Mouse (Mus musculus) splenic B cell, adult 2 months (primary cell): Measurements from ENCODE around the gene Saa4.
A peak's percentile ranks its signal among the peaks of the same experiment; 100 is the strongest.

Experiments
- DNase-seq: peaks from one replicate; pipeline ENCODE4 v3.0.0-alpha.2; 2011; ENCODE audit warnings: low read depth, low spot score
- H3K27me3 ChIP-seq: 2 replicates; pipeline ENCODE4 v1.6.1; 2012; ENCODE audit warnings: mild to moderate bottlenecking, low read length, moderate library complexity, mixed read lengths; ENCODE audit not compliant: control insufficient read depth, poor library complexity, insufficient read depth, severe bottlenecking
- H3K36me3 ChIP-seq: 2 replicates; pipeline ENCODE4 v1.6.1; 2012; ENCODE audit warnings: mild to moderate bottlenecking, low read length, moderate library complexity, mixed read lengths; ENCODE audit not compliant: control insufficient read depth, poor library complexity, insufficient read depth, severe bottlenecking

Saa4 gene

DNA sequence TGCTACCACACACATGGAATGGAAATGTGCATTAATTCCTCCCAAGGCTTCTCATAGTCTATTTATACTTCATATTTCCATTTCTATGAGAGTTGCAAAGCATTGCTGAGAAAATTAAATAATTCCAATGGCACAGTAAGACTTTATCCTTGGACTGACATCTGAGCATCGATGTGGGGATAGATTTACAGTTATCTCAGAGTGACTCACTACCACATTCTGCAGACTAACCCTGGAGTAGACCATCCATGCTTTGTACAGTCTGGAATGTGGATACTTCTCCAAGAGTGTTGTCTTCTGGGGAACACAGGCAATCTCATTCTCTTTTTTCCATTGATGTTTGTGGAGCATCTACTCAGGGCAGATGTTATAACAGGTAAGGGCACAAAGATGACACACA lies 4.8 kb downstream of the Saa4 start:
- H3K27me3 ChIP-seq: no peaks in the 10 kb centered on the region
- no peaks in the 10 kb centered on the region for H3K36me3 ChIP-seq
- no peak for DNase-seq

DNA sequence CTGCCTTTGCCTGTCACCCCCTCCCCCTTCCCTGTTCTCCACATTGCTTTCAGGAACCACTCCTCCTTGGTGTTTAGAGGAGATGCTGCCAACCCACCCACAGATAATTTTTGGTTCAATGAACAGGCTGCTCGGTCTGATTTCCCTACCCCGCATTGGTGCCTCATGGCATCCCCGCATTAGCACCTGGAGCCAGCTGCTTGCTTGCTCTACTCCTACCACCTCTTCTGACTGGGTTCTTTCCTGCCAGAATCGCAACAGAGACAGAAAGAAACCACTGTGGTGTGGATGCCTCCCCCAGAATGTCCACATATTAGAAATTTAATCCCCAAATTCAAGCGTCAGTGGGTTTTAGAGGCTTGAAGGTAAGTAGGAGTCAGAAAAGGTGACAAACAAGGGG lies 8.0 kb downstream of the Saa4 start:
- no peaks in the 10 kb centered on the region for H3K27me3 ChIP-seq
- H3K36me3 ChIP-seq: no peaks in the 10 kb centered on the region
- DNase-seq: no peak

DNA sequence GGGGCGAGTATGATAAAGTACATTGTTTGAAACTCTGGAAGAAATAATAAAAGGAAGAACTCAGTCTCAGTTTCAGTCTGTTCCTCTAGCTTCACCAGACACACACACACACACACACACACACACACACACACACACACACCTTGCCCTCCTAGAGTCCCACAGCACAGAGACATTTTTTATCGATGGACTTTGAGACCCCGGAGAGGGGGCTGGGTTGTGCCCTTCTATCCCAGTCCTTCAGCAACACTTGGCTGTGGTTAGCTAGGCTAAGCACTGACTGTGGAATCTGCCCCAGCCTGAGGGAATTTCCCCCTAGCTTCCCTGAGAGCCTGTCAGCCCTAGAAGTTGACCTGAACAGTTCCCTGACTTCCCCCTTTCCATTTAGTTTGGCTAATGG lies 8.6 kb downstream of the Saa4 start:
- Histone ChIP-seq H3K36me3 (no peaks in the 10 kb centered on the region), H3K27me3 (no peaks in the 10 kb centered on the region)
- no peak for DNase-seq

DNA sequence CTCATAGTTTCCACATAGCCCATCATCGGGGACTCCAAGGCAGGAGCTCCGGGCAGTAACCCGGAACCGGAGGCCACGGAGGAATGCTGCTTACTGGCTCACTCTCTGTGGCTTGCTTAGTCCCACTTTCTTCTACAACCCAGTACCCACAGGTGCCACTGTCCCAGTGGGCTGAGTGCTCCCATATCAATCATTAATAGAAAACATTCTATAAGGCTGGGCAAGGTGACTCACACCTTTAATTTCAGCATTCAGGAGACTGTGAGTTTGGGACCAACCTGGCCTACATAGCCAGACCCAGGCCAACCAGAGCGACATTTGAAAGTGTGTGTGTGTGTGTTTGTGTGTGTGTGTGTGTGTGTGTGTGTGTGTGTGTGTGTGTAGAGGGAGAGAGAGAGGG lies 9.0 kb downstream of the Saa4 start:
- Histone ChIP-seq H3K36me3 (no peaks in the 10 kb centered on the region), H3K27me3 (no peaks in the 10 kb centered on the region)
- DNase-seq: no peak

DNA sequence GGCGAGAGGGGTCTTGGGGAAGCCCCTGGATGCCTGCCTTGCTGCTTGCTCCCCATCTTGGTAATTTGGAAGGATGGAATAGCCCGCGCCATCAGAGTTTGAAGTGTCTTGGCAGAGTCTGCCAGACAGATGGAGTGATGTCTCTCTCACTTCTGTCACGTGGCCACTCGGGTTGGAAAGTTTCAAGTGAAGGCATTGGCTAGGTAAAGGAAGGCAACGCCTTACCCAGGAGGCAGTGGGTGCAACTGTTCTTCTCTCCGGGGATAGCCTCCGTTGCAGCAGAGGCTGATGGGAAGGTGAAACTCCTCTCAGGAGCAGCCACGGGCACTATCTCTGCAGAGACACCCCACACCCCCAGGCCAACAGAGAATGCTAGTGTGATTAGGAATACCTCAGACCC lies 11.9 kb downstream of the Saa4 start:
- DNase-seq: no peak
- H3K27me3 ChIP-seq: no peaks in the 10 kb centered on the region
- no peaks in the 10 kb centered on the region for H3K36me3 ChIP-seq

DNA sequence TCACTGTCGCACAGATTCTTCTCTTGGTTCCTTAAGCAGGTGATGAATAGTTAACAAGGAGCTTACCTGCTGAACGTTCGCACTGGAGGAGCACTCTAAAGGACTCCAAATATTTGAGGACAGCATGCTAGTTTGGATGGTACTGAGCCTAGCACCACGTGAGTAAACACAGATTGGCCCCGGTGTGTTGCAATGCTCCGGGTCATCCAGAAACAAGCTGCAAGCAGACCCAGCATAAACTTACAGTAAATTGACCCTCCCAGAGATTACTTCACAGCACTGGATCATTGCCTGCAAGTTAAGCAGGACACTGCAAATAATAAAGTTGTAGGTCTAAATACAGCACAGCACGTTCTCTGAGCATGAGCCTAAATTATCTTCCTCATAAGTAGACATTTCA lies 12.9 kb downstream of the Saa4 start:
- H3K27me3 ChIP-seq: no peaks in the 10 kb centered on the region
- DNase-seq: no peak

DNA sequence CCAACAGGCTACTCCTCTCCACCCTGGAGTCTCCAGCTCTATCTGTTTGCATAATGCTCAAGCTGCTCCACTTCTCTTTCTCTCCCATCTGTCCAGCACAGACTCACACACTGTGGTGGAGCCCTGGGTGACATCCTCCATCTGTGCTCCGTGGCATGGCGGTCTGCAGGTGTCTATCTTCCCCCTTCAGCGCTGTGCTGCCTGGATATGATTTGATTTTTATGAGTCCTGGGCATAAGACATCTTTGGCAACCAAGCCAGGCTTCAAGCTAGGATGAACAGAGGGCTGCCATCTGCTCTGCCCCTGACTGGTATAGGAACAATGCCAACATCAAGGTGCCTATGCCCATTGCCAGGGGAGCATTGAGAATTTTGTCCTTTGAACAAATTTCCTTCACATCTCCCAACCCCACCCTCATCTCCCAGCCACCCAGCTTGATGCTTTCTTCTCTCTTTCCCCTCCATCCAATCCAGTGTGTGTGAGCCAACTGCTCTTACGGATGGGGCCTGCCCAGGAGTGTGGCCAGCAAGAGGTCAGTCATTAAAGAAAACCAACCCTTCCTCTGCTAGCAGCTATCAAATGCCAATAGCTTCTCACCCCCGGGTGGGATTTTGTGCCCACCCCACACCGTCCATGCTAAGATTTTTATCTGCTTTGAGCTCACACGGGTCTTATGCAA lies 13.7 kb downstream of the Saa4 start:
- no peak for DNase-seq
- Histone ChIP-seq H3K27me3 (no peaks in the 10 kb centered on the region), H3K36me3 (no peaks in the 10 kb centered on the region)

More for the DNA sequence above, 12.9 kb downstream of the Saa4 start:
- H3K36me3 ChIP-seq: no peaks in the 10 kb centered on the region

DNA sequence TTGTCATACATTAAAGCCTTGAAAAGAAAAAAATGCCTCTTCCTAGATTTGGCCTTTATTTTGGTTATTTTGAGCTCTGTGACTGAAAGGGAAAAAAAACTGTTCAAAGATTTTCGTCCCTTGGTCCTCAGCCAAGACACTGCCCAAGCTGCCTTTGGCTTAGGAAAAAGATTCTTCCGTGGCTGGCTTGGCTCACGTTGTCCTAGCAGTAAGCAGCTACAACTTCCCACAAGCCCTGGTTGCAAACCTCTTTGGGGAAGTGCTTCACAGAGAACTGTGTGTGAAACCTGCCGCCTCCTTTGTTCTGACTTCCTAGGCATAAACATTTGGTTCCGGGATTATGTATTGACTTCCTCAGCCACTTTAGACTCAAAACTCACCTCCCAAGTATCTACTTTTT lies 15.5 kb downstream of the Saa4 start:
- DNase-seq: no peak
- Histone ChIP-seq H3K36me3 (no peaks in the 10 kb centered on the region), H3K27me3 (no peaks in the 10 kb centered on the region)

DNA sequence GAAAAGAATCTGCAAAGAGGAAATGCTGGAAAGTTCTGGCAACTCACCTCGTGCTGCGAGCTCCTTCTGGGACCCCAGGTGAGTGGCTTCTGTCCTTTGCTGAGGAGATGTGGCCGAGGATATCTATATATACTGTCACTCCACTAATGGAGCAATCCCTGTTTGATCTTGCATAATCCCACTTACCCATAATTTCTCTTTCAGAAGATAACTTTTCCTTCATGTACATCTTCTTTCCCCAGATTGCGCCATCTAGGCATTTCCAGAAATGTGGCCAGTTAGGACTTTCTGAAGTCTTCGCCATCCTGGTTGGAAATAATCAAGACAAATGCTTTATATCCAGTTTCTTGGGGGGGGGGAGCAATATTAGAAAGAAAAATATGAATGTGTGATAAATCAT lies 16.8 kb downstream of the Saa4 start, which contains the start of gene Saa3:
Gene Saa3 (minus strand): TSS at position 101 of the 400 bp plus-strand sequence.
- no peak for DNase-seq
- Histone ChIP-seq H3K36me3 (no peaks in the 10 kb centered on the region), H3K27me3 (no peaks in the 10 kb centered on the region)

DNA sequence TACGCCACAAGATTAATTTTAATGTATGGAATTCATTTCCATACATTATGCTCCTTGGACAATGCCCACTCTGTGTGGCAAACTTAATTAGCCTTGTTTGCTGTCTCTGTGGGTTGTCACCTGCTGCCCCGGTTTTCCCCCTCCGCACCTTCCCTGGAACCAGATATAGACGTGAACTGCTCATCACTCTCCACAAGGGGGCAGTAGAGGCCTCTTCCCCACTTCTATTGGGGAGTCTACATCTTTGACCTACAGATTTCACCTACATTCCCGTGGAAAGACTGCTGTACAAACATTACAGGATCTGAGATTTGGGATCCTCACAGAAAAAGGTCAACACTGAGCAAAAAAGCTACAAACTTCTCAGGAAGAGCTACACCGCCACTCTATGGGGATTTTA lies 17.9 kb downstream of the Saa4 start:
- Histone ChIP-seq H3K27me3 (no peaks in the 10 kb centered on the region), H3K36me3 (no peaks in the 10 kb centered on the region)
- peak; percentile 83 for DNase-seq

DNA sequence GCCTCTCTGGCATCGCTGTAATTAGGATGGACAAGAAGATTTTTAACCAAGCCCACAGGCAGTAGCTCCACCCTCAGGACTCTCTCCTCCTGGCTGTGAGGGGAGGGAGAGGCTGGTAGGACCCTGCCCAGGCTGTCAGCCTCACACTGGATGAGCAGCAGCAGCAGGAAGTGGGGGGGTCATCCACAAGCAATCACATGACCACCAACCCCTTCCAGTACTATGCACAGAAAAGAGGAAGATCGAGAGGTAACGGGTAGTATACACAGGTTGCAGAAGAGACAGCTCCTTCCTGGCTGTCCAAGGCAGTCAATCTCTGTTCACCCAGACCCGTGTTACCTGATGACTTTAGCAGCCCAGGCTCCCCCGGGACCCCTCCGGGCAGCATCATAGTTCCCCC lies 20.2 kb downstream of the Saa4 start:
- DNase-seq: peak; percentile 76
- no peaks in the 10 kb centered on the region for H3K27me3 ChIP-seq
- no peaks in the 10 kb centered on the region for H3K36me3 ChIP-seq

DNA sequence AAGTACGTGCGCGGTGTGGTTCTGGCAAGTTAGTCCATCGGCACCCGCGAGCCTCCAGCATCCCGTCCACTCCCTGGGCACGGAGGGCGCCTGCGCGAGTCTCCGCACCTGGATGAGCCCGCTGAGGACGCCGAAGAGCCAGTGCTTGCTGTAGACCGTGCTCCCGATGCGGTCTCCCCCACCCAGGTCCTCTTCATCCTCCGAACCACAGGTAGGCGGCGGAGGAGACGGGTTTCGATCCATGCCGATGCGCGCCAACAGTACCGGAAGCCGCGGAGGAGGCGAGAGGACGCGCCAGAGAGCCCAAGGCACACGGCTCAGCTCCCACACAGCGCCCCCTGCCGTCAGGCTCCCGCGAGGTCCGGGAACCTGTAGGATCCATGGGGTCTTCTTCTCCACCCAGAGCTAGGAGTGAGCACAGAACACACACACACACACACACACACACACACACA lies 22.0 kb downstream of the Saa4 start, which contains the start of gene Saal1:
Gene Saal1 (minus strand): TSS at position 291 of the 455 bp plus-strand sequence.
- H3K27me3 ChIP-seq: no peaks in the 10 kb centered on the region
- peak; percentile 95 for DNase-seq
- no peaks in the 10 kb centered on the region for H3K36me3 ChIP-seq

DNA sequence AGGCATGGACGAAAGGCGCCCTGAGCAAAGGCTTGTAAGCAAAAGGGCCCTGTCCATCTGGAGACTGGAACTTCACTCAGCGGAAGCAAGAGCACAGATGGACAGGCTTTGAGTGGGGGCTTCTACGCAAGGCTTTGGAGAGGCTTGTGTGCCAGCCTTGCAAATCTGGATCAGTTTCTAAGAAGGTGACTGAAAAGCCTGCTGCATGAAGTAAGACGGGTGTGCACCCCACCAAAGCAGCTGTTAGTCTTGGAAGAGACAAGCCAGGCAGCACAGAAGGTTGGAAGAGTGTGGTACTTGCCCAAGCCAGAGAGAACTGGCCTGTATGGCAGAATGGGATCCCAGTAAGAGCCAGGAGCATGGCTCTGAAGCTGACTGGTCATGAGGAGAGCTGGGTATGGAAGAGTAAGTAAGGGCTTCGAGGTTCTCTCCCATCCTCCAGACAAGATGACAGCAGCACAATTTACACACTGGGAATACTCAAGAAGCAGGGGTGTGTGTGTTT lies 31.8 kb downstream of the Saa4 start:
- Histone ChIP-seq H3K36me3 (peaks cover 2% of the 10 kb centered on the region), H3K27me3 (no peaks in the 10 kb centered on the region)
- no peak for DNase-seq

DNA sequence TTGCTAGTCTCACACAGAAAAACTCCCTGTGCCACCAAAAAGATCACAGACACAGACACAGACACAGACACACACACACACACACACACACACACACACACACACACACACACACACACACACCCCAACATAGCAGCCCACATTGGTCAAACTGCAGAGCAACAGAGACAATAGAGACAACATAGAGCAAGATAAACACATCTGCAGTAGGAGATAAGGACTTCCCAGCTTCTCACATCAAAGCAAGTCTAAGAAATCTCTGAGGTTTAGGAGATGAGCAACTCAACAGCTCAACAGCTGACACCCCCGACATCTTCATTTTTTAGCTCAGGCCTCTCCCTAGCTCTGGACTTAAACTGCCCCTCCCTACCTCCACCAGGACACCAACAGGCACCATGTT lies 35.6 kb downstream of the Saa4 start:
- H3K27me3 ChIP-seq: no peaks in the 10 kb centered on the region
- DNase-seq: no peak
- peaks cover 6% of the 10 kb centered on the region; the same call in 1 of the 2 replicates for H3K36me3 ChIP-seq

DNA sequence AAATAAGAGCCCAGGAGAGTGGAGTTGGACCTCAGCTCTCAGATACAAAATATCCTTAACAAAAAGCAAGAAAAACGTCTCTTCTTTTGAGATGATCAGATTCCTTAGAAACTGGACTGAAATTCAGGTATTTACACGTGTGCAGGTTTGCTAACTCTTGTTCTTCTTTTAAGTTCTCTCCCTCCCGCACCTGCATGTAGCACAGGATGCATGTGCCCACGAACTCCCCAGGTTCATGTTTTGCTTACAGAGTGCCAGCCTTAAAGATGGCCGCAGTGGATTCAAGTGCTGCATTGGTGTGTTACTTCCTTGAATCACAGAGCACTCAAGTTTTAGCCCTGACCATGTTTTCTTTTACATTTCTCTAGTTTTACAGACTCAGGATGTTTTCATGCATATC lies 45.6 kb downstream of the Saa4 start:
- peak; percentile 54 for DNase-seq
- Histone ChIP-seq H3K27me3 (no peaks in the 10 kb centered on the region), H3K36me3 (peaks cover 8% of the 10 kb centered on the region)

DNA sequence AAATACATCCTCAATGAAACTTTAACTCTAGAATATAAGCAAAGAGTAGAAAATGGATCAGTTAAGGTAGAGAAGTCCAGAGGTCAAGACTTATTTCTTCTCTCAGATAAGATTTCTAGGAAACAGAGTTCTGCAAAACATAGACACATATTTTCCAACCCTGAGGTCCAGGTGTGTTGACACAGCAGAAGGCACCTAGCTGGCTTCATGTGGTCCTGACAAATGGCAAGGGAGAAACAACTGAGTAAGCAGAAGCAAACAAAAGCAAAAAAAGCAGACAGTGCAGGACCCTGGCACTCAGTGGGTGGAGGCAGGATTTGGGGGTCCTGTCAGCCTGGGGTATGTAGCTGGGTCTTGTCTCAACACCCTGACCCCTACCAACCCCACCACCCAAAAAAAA lies 51.7 kb downstream of the Saa4 start:
- DNase-seq: no peak
- Histone ChIP-seq H3K36me3 (no peaks in the 10 kb centered on the region), H3K27me3 (no peaks in the 10 kb centered on the region)
